ENCODE assay signal across 8 mouse cellular contexts in the genomic region with DNA sequence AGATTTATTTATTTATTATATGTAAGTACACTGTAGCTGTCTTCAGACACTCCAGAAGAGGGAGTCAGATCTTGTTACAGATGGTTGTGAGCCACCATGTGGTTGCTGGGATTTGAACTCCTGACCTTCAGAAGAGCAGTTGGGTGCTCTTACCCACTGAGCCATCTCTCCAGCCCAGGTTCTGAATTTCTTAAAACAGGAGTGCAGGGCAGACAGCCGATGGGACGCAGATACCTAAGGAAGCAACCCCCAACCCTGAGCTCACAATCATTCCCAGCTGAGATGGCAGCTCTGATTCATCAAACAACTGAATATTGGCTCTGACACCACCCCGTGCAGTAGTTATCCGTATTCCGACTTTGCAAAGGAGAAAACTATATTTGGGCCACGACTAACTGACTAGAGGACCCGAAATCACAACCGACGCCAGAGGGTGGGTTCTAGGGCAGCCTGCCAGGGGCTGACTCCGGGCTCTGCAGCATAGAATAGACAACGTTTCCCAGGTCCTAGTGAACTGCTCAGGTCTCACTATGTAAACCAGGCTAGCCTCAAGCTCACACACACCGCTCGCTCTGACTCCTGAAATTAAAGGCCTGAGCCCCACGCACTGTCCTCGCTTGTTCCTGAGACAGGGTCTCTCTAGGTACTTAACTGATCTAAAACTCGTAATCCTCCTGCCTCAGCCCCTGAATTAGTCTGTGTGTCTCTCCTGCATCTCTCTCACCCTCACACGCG. TPM values are rescaled to one million over a fixed set of nuclear protein-coding genes. Genes with fewer than 3 reads are reported as not detected.
DNase-seq lines count a peak whose midpoint lies in the region; ATAC-seq lines count a peak whose summit lies in the region.

No protein-coding gene starts in this region.

- H3K27ac ChIP-seq in lung, embryonic 15.5 days = peak overlapping the region; percentile 88; the same call in 1 of the 2 replicates
- H3K27ac ChIP-seq in neural tube, embryonic 15.5 days (replicated peaks) = peak overlapping the region; percentile 81; the same call in 1 of the 2 replicates

- 48% methylated on average over 18 of the region's 18 CpGs for WGBS in lung, embryonic 15.5 days
- 71% methylated on average over 18 of the region's 18 CpGs for WGBS in neural tube, embryonic 15.5 days

- H3K4me3 ChIP-seq in lung, embryonic 15.5 days = peak overlapping the region; percentile 54
- H3K4me3 ChIP-seq in neural tube, embryonic 15.5 days (replicated peaks) = peak overlapping the region; percentile 77

- H3K4me1 ChIP-seq in lung, embryonic 15.5 days = peaks cover 19% of the 10 kb centered on the region
- H3K4me1 ChIP-seq in neural tube, embryonic 15.5 days = peaks cover 9% of the 10 kb centered on the region

- H3K27me3 ChIP-seq in lung, embryonic 15.5 days = no peaks in the 10 kb centered on the region
- no peaks in the 10 kb centered on the region for H3K27me3 ChIP-seq in neural tube, embryonic 15.5 days (replicated peaks)

- H3K9me3 ChIP-seq in lung, embryonic 15.5 days = no peaks in the 10 kb centered on the region
- no peaks in the 10 kb centered on the region for H3K9me3 ChIP-seq in neural tube, embryonic 15.5 days (replicated peaks)

- peak overlapping the region; percentile 84 for H3K4me2 ChIP-seq in lung, embryonic 15.5 days
- peak overlapping the region; percentile 77 for H3K4me2 ChIP-seq in neural tube, embryonic 15.5 days

- peak overlapping the region; percentile 76 for H3K9ac ChIP-seq in lung, embryonic 15.5 days
- H3K9ac ChIP-seq in neural tube, embryonic 15.5 days (replicated peaks) = peak overlapping the region; percentile 70

- 0 out of 2 replicates have a peak, but pooled peaks cover 2% of the 10 kb centered on the region for H3K36me3 ChIP-seq in lung, embryonic 15.5 days
- H3K36me3 ChIP-seq in neural tube, embryonic 15.5 days = peaks cover 5% of the 10 kb centered on the region; the same call in 1 of the 2 replicates

- no peak for ATAC-seq in lung, embryonic 15.5 days (ENCODE audit: borderline replicate concordance, extremely low read depth, low FRiP score, low TSS enrichment)
- ATAC-seq in neural tube, embryonic 15.5 days (ENCODE audit: low FRiP score) = 0 out of 2 replicates have a peak, but pooled peaks have one; percentile 2
- ATAC-seq in inflammation-experienced regulatory T-cells, adult 6 months = no peak
- no peak for ATAC-seq in monocyte, adult 5-6 weeks (replicated peaks; ENCODE audit: insufficient number of reproducible peaks, low FRiP score, low TSS enrichment, poor library complexity, severe bottlenecking)

- no peak for DNase-seq in lung, postnatal 10 days
- DNase-seq in cerebellum, postnatal 36 days = peak; percentile 12 to 22
- peak; percentile 5 for DNase-seq in induced T-regulatory cell, adult 2 months (ENCODE audit: low read depth)
- DNase-seq in urinary bladder, postnatal 14 days (ENCODE audit: low spot score) = no peak

RNA-seq across cellular contexts. Expression of gene Cenps, which starts 1.1 kb away (rescaled TPM):
- 36.2 and 40.7 TPM in 2 replicates for polyA plus RNA-seq in lung, embryonic 15.5 days (2015; fragmentation: Nextera tagmentation; extraction: Ambion mirVana)
- 17.3 and 18.6 TPM in 2 replicates for polyA plus RNA-seq in neural tube, embryonic 15.5 days (2015; fragmentation: Nextera tagmentation; extraction: Ambion mirVana)
- polyA plus RNA-seq in inflammation-experienced regulatory T-cells, adult 6 months (2017; shearing (Covaris generic)) = 10 to 100 TPM in 1 of 3 experiments, 1 to 10 TPM in 2; 3.7 to 34.5 (median 6.7) TPM
- total RNA-seq in monocyte, adult 5-6 weeks (2017) = 0.58 to 4.5 TPM in 2 of 3 replicates, not detected in the other

RNA-seq across cellular contexts. Expression of gene Cort, which starts 9.7 kb away (rescaled TPM):
- 0.39 TPM in 1 of 2 replicates, not detected in the other for polyA plus RNA-seq in lung, embryonic 15.5 days (2015; fragmentation: Nextera tagmentation; extraction: Ambion mirVana)
- polyA plus RNA-seq in neural tube, embryonic 15.5 days (2015; fragmentation: Nextera tagmentation; extraction: Ambion mirVana) = not detected in 2 replicates
- polyA plus RNA-seq in inflammation-experienced regulatory T-cells, adult 6 months (2017; shearing (Covaris generic)) = under 1 TPM in 1 of 3 experiments, not detected in 2; 0.73 TPM
- total RNA-seq in monocyte, adult 5-6 weeks (2017) = not detected in 3 replicates

RNA-seq across cellular contexts. Expression of gene Pgd, which starts 30.3 kb away (rescaled TPM):
- polyA plus RNA-seq in lung, embryonic 15.5 days (2015; fragmentation: Nextera tagmentation; extraction: Ambion mirVana) = 117 TPM in 2 replicates
- polyA plus RNA-seq in neural tube, embryonic 15.5 days (2015; fragmentation: Nextera tagmentation; extraction: Ambion mirVana) = 107 and 121 TPM in 2 replicates
- 10 to 100 TPM; 37.7 to 56.0 (median 53.5) TPM for polyA plus RNA-seq in inflammation-experienced regulatory T-cells, adult 6 months (2017; shearing (Covaris generic))
- total RNA-seq in monocyte, adult 5-6 weeks (2017) = 68.2 to 81.0 TPM (median 69.9 TPM) in 3 replicates

RNA-seq across cellular contexts. Expression of gene Dffa, which starts 32.3 kb away (rescaled TPM):
- 31.6 and 33.6 TPM in 2 replicates for polyA plus RNA-seq in lung, embryonic 15.5 days (2015; fragmentation: Nextera tagmentation; extraction: Ambion mirVana)
- polyA plus RNA-seq in neural tube, embryonic 15.5 days (2015; fragmentation: Nextera tagmentation; extraction: Ambion mirVana) = 28.1 and 32.7 TPM in 2 replicates
- 10 to 100 TPM; 24.4 to 29.2 (median 26.3) TPM for polyA plus RNA-seq in inflammation-experienced regulatory T-cells, adult 6 months (2017; shearing (Covaris generic))
- 10.0 to 20.6 TPM (median 15.7 TPM) in 3 replicates for total RNA-seq in monocyte, adult 5-6 weeks (2017)

RNA-seq across cellular contexts. Expression of gene Pex14, which starts 36.6 kb away (rescaled TPM):
- polyA plus RNA-seq in lung, embryonic 15.5 days (2015; fragmentation: Nextera tagmentation; extraction: Ambion mirVana) = 47.0 and 51.1 TPM in 2 replicates
- 60.0 and 61.2 TPM in 2 replicates for polyA plus RNA-seq in neural tube, embryonic 15.5 days (2015; fragmentation: Nextera tagmentation; extraction: Ambion mirVana)
- polyA plus RNA-seq in inflammation-experienced regulatory T-cells, adult 6 months (2017; shearing (Covaris generic)) = 10 to 100 TPM; 13.0 to 18.4 (median 14.2) TPM
- 12.8 to 25.2 TPM (median 24.0 TPM) in 3 replicates for total RNA-seq in monocyte, adult 5-6 weeks (2017)

Comparison
In these comparisons a context has a peak if more than half of its experiments do, and no peak if none do; other contexts are left out.
1. DNase-seq: peak in cerebellum, postnatal 36 days (2 of 2) and induced T-regulatory cell, adult 2 months (single experiment); none in lung, postnatal 10 days (single experiment) and urinary bladder, postnatal 14 days (single experiment).